Mouse (Mus musculus) lung, adult 2 months (tissue): ENCODE results near the gene Uevld. TPM values are rescaled to one million over a fixed set of nuclear protein-coding genes. Genes with fewer than 3 reads are reported as not detected.

ENCODE experiments used
- DNase-seq: peaks from one replicate; pipeline ENCODE4 v3.0.0; 2022
- H3K4me1 ChIP-seq: fragments of 200-500 bp; 2 replicates; pipeline ENCODE4 v1.6.1; 2011; ENCODE audit warnings: low read length; ENCODE audit not compliant: control insufficient read depth, insufficient read depth
- H3K4me3 ChIP-seq: fragments of 200-500 bp; replicated peaks from 2 replicates; pipeline ENCODE3; 2011; ENCODE audit warnings: low read depth, mild to moderate bottlenecking, control low read depth, low read length; ENCODE audit errors: extremely low read depth
- CTCF ChIP-seq: fragments of 200-500 bp; IDR thresholded peaks from 2 replicates; pipeline ENCODE4 v1.5.1; 2011; ENCODE audit warnings: mild to moderate bottlenecking, low read length, control low read depth; ENCODE audit not compliant: insufficient read depth
- POLR2A ChIP-seq: fragments of 200-500 bp; IDR thresholded peaks from 2 replicates; pipeline ENCODE4 v1.6.1; 2011; ENCODE audit warnings: low read depth, mild to moderate bottlenecking, control low read depth, low read length, borderline replicate concordance; ENCODE audit errors: extremely low read depth
- WGBS: fragments of 180-500 bp; shearing (Covaris S2); methylation state at CpG from one replicate; pipeline ENCODE4 v1.1.7; 2018; 5-methylcytosine and 5-hydroxymethylcytosine counted together
- polyA plus RNA-seq: library from polyadenylated mRNA; depleted of rRNA; stranded (reverse); fragments of >200 nt; gene quantifications from 2 replicates; pipeline ENCODE4 v1.2.3, GENCODE M21; 2012; rRNA removed

Uevld gene
- 1.9 and 3.9 TPM in 2 replicates for polyA plus RNA-seq

DNA sequence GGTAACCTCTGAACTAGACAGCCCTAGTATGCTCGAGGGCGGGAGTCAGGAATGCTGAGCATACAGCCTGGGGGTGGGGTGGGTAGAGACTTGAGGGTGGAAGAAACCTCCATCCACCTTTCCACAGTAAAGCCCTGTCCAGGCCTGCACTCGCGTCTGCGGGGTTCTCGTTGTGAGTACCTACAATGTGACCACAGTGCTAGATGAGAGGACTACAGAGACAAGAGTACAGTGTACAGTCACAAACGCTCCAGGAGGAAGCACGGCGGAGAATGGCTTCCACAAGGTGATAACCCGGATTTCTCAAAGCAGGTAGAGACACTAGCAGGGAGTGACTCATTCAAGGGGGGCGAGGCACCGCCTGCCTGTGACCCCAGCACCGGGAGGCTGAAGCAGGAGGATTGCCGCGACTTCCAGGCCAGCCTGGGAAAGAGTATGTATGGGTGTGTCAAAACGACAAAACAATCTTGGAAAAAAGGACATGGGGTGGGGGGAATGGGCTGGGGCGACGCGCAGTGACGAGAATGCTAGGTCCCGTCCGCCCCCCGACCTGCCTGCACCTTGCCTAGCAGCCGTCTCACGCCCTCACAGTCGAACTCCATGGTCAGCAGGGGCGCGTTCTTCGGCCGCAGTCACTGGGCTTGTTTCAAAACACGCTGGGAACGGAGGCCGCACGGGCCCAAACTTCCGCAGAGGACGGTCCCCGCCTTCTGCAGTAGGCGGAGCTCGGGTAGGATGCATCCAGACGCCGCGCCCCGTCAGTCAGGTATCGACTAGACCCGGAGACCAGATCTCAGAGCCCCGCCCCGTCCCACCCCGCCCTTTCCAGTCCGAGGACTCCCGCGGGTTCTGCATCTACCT lies at the start of gene Uevld:
Gene Uevld (minus strand): TSS at position 697 of the 861 bp plus-strand sequence.
- WGBS: under 1% methylated on average over 51 of the region's 51 CpGs
- Histone ChIP-seq H3K4me3 (peak within 1 kb of the TSS; percentile 83), H3K4me1 (0 out of 2 replicates have a peak, but pooled peaks cover 2% of the 10 kb centered on the region)
- no peak for TF ChIP-seq CTCF
- TF ChIP-seq POLR2A: peak; percentile 48; the same call in 1 of the 2 replicates
- peak; percentile 94 for DNase-seq

DNA sequence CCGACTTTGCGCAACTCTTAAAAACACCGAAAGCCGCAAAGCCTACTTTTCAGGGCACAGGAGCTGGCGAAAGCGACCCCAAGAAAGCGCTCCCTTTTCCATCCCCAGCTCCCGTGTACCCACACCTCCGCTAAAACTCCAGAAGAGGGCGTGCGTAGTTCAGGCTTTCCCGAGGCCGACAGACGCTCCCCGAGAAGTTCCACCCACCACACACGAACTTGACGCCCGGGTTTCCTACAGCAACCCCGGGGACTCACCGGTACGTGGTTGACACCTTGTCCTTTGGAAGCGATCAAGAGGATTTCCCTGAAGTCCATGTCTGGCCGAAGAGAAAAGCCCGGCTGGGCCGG lies 49.5 kb upstream of the Uevld start:
- WGBS: under 1% methylated on average over 25 of the region's 25 CpGs
- peaks cover 5% of the 10 kb centered on the region; the same call in 1 of the 2 replicates for H3K4me1 ChIP-seq
- H3K4me3 ChIP-seq: peak overlapping the region; percentile 80
- peak; percentile 52; the same call in 1 of the 2 replicates for TF ChIP-seq CTCF
- TF ChIP-seq POLR2A: no peak
- no peak for DNase-seq

DNA sequence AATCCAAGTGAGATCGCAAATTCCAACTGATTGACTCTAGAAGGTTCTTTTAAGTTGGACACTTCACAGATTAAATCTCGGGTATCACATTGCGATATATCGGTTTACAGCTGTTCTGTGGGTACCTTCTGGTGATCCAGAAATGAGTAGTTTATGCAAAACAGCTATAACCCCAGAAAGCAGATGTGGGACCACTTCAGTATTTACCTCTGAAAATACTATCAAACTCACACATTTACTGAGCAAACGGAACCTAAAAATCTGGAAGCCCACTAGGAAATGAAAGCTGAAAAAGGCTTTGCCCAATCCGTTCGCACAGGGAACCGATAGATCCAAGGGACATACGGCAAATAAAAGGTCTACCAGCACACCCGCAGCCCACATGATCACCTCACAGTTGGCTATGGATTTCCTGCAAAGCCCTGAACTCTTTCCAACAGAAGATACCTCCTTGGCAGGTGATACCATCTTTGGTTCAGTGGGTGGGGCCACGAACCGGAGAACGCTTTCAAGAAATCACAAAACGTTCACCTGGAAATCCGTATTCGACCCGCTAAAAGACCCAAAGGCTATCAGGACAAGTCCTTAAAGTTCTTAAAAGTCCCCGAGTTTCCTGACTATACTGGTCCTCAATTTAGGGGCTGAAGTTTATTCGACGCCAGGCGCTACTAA lies 48.9 kb upstream of the Uevld start:
- 6% methylated on average over 21 of the region's 21 CpGs for WGBS
- TF ChIP-seq CTCF (no peak), POLR2A (no peak)
- H3K4me3 ChIP-seq: peak overlapping the region; percentile 80
- DNase-seq: no peak
- peaks cover 5% of the 10 kb centered on the region; the same call in 1 of the 2 replicates for H3K4me1 ChIP-seq

DNA sequence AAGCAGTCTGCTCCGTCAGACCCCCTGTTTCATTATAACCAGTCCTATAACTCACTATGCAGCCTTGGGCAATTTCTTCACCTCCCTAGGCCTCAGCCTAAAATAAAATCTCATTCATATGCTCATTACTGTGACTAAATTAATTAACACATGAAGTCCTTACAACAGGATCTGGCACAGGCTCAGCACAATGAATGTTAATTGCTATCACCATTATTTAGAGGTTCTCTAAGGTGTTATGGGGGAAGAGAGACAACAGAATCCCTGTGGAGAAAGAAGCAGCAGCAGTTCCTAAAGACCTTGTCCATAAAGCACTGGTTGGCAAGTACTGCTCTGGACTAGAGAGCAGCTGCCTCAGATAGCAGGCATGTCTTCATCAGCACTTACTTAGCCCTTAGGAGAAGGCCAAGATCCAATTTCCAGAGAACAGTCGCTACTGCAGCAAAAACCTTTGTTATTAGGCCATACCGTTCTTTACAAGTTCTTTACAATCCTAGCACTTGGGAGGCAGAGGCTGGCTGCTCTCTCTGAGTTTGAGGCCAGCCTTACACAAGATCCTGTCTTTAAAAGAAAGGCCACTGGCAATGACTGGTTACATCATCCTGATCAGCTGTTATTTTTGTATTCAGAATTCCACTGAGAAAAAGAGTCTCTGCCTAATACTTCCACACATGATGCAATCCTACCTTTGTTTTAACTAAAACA lies 45.2 kb upstream of the Uevld start:
- Histone ChIP-seq H3K4me3 (no peak overlapping the region), H3K4me1 (peaks cover 8% of the 10 kb centered on the region)
- DNase-seq: no peak
- TF ChIP-seq CTCF: no peak
- WGBS: 70% methylated on average over 3 of the region's 3 CpGs

DNA sequence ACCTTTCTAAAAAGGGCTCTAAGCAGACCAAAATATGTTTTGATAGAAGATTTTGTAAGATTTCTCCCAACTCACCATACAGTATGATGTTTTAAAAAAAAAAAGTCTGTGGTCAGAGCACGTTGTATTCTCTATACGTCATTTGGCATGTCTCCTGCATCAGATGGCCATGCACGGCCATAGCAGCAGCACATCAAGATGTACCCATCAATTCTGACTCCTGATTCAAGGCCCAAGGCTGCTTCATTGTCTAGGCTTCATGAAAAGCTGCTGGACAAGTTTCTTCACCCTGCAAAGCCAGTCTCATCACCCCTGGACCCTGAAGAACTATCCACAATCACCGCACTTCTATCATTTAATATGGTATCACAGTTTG lies 43.6 kb upstream of the Uevld start:
- Histone ChIP-seq H3K4me3 (no peak overlapping the region), H3K4me1 (peaks cover 5% of the 10 kb centered on the region)
- WGBS: 77% methylated on average over 4 of the region's 4 CpGs
- no peak for DNase-seq
- TF ChIP-seq POLR2A (no peak), CTCF (no peak)

DNA sequence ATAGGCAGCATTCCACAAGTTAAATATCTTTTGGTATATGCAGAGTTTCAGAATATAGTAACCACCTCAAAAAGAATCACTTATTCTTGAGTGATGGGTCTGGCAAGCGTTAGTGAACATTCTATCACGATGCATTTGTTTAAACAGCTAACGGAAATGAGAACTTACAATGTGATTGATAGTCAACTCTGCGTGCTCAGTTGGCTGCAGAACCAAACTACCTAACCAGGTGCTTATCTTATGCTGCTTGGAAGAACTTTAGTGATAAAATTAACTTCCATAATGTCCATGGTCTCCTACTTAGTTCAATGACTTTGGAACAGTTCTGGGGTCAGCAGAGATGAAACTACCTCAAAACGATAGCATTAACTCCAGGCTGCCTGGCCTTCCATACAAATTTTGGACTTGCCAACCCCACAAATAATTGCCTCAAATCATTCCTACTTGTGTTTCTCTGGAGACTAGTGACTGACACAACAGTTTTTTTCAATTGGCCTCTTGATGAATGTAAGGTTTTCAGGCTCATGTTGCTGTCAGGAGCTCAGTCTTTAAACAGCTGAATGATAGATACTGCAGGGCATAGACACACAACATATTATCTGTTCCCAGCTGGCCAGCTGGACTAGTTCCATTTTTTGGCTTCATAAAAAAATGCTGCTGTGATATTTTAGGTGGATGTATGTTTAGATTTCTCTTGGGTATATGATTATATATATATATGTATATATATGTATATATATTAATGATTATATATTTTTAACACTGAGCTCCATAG lies 43.0 kb upstream of the Uevld start:
- TF ChIP-seq CTCF (no peak), POLR2A (no peak)
- no peak overlapping the region for H3K4me3 ChIP-seq
- peaks cover 5% of the 10 kb centered on the region for H3K4me1 ChIP-seq
- no peak for DNase-seq
- WGBS: 26% methylated on average over 5 of the region's 5 CpGs

DNA sequence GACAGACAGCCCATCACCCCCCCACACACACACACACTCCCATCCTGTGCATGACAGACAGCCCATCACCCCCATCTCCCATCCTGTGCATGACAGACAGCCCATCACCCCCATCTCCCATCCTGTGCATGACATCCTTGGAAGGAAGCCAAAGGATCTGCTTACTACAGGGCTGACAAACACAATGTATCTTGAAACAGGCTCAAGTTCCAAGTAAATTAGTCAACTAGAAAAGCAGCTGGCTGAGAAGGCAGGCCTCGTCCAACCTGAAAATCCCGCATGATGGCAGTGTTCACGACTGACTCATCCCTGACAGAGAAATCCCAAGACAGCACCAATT lies 42.3 kb upstream of the Uevld start:
- TF ChIP-seq POLR2A: no peak
- Histone ChIP-seq H3K4me1 (peaks cover 5% of the 10 kb centered on the region), H3K4me3 (no peak overlapping the region)
- 29% methylated on average over 3 of the region's 3 CpGs for WGBS
- DNase-seq: no peak

DNA sequence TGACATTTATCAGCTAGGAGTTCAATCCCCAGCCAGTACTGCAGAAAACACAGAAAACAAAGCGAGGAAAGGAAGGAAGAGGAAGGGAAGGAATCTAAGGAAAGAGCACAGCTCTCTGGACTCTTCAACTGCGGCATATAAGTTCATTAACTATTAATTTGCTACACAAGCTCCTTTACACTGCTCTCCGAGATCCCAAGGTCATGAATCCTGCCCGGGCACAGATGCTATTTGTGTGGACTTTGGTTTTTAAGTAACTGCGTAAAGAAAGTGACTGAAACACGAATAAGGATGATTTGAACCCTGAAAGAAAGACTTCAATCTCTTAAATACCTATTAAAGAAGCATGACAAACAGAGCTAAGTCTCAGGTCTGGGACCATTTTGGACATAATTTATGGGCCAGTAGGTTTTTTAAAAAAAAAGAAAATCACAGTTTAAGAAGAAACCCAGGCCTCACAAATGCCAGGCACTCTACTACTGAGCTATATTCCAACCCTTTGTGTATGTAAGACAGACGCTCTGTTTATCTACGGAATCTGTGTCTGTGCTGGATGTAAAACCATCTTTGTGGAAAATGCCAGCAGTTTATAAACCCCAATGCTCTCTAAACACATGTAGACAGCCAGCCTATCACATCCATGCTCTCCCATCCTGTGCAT lies 41.8 kb upstream of the Uevld start:
- no peak for DNase-seq
- TF ChIP-seq POLR2A (no peak), CTCF (no peak)

DNA sequence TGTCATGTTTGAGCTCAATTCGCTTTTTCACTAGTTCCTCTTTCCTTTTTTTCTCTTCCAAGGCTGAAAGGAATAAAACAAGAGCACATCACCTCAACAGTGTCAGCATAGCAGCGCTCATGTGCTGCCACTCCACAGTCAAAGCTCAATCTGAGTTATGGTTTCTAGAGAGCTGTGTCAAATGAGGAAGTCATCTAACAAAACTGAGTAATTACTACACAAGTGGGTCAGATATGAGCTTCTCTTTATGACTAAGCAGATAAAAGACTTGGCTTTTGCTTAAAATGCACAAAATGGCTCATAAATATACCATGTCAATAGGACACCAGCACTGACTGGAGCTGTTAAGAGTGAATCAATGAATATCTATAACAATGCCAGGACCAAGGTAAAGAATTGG lies 40.6 kb upstream of the Uevld start:
- TF ChIP-seq POLR2A: no peak
- TF ChIP-seq CTCF: no peak
- DNase-seq: no peak
- Histone ChIP-seq H3K4me3 (no peak overlapping the region), H3K4me1 (peaks cover 5% of the 10 kb centered on the region)
- 87% methylated on average over 2 of the region's 2 CpGs for WGBS

More for the DNA sequence above, 41.8 kb upstream of the Uevld start:
- Histone ChIP-seq H3K4me1 (peaks cover 5% of the 10 kb centered on the region), H3K4me3 (no peak overlapping the region)
- 66% methylated on average over 8 of the region's 8 CpGs for WGBS
